Mouse (Mus musculus): ENCODE measurements around the gene Rora. TPM values are rescaled to one million over a fixed set of nuclear protein-coding genes. Genes with fewer than 3 reads are reported as not detected.

Rora gene
- polyA plus RNA-seq, 1 experiment from 2014 or later = 7.8 TPM

DNA sequence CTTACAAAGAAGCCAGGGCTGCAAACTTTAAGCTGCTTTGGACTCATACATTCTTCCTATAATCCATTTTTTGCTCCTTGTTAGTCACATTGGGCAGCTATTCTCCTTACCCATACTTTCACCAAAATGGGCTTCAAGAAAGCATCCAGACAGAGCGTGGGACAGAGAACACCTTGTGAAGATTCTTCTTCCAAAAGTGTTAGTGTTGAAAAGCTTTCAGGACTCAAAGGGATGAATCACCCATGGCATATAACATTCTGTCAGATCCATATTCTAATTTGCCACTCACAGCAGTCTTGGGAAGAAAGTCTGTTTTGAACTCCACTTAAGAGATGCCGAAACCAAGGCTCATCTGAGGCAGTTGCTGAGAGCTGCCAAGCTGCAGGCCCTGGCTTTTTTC lies 222.2 kb downstream of the Rora start:
- H3K27ac ChIP-seq = no peak overlapping the region
- ATAC-seq (ENCODE audit: low FRiP score) = no peak
- WGBS = 90% methylated on average over 2 of the region's 2 CpGs

DNA sequence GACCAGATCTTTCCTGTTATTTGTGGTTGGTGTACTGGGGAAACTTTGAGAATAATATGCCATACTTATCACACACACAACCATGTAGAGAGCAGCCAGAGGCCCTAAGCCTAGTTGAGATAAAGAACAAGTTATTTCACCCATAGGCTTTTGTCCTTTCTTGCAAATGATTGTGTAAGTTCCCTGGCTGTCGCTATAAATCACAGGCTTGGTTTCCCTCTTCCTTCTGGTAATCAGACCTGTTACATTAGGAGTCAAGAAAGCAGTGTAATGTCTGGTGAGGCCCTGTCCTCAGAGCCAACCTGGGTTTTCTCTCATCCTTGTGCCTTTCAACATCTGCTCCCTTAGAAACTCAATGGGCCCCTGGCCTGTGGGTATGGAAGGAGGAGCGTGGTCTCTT lies 222.7 kb downstream of the Rora start:
- WGBS = 91% methylated on average over 2 of the region's 2 CpGs
- Histone ChIP-seq H3K4me1 (peaks cover 11% of the 10 kb centered on the region), H3K4me3 (no peak overlapping the region), H3K27ac (no peak overlapping the region), H3K27me3 (no peaks in the 10 kb centered on the region), H3K9ac (no peak overlapping the region), H3K4me2 (replicated peaks) (no peak overlapping the region), H3K36me3 (no peaks in the 10 kb centered on the region), H3K9me3 (replicated peaks) (no peaks in the 10 kb centered on the region)
- no peak for ATAC-seq (ENCODE audit: low FRiP score)

More for the DNA sequence above, 222.2 kb downstream of the Rora start:
- H3K4me1 ChIP-seq = peaks cover 7% of the 10 kb centered on the region
- no peak overlapping the region for H3K4me2 ChIP-seq (replicated peaks)
- no peak overlapping the region for H3K9ac ChIP-seq
- no peak overlapping the region for H3K4me3 ChIP-seq
- H3K27me3 ChIP-seq = no peaks in the 10 kb centered on the region
- no peaks in the 10 kb centered on the region for H3K9me3 ChIP-seq (replicated peaks)
- no peaks in the 10 kb centered on the region for H3K36me3 ChIP-seq

DNA sequence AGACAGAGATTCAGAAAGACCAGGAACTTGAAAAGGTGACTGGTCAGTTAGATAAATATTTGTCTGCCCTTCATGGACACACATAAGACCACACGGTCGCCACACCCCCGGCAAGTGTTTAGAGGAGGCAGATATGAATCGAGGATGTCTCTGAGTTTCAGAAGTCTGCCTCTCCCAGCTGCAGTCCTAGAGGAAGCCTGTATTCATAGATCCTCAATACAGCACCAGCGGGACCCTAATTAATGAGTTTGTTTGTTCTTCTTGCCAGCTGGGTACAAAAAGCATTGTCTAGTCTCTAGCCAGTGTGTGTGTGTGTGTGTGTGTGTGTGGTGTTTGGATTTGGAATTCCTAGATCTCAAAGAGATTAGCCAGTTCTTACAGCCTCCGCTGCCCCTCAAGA lies 228.3 kb downstream of the Rora start:
- H3K27me3 ChIP-seq = no peaks in the 10 kb centered on the region
- H3K4me3 ChIP-seq = no peak overlapping the region
- H3K4me2 ChIP-seq (replicated peaks) = no peak overlapping the region
- no peak for ATAC-seq (ENCODE audit: low FRiP score)
- no peak overlapping the region for H3K27ac ChIP-seq
- no peak overlapping the region for H3K9ac ChIP-seq
- peaks cover 22% of the 10 kb centered on the region for H3K4me1 ChIP-seq
- H3K9me3 ChIP-seq (replicated peaks) = no peaks in the 10 kb centered on the region
- H3K36me3 ChIP-seq = no peaks in the 10 kb centered on the region
- WGBS = 29% methylated on average over 6 of the region's 6 CpGs

DNA sequence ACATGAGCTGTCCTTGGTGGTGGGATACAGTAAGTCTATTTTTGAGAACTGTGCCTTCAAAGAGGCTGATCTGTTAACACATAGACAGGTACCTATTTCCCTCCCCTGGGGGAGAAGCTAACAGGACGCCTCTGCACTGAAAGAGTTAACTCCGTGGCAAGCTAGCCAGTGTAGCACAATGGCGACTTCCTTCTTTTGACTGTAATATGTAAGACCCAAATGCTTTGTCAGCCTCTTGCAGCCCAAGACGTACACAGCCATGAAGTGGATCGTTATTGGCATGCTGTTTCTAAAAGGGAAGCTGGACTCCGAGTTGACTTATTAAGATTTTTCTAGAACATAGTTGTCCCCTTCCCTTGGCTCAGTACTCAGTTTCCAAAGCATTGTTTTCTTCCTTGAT lies 229.4 kb downstream of the Rora start:
- Histone ChIP-seq H3K27me3 (no peaks in the 10 kb centered on the region), H3K9me3 (replicated peaks) (no peaks in the 10 kb centered on the region), H3K4me1 (peaks cover 22% of the 10 kb centered on the region), H3K4me2 (replicated peaks) (no peak overlapping the region), H3K4me3 (no peak overlapping the region), H3K27ac (no peak overlapping the region), H3K9ac (no peak overlapping the region), H3K36me3 (no peaks in the 10 kb centered on the region)
- ATAC-seq (ENCODE audit: low FRiP score) = no peak
- 59% methylated on average over 6 of the region's 6 CpGs for WGBS

DNA sequence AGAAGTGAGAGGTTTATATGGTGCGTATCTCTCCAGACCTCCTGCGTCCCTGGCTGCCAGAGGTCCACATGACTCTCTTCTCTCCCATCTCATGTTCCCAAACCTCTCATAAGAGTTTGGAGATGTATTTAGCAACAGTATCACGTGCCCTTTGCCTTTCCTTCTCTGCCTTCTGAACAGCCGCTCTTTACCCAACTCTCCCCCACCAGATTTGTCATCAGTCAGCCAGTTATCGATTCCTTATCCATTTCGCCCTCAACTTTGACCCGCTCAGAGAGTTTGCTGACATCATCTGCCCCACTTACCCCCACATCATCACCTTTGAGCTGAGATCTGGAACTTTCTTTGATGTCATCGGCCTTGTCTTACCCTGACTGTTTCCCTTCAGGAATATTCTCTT lies 230.1 kb downstream of the Rora start:
- H3K4me3 ChIP-seq = no peak overlapping the region
- H3K4me1 ChIP-seq = peaks cover 27% of the 10 kb centered on the region
- H3K9me3 ChIP-seq (replicated peaks) = no peaks in the 10 kb centered on the region
- H3K27me3 ChIP-seq = no peaks in the 10 kb centered on the region
- no peaks in the 10 kb centered on the region for H3K36me3 ChIP-seq
- no peak for ATAC-seq (ENCODE audit: low FRiP score)
- H3K4me2 ChIP-seq (replicated peaks) = no peak overlapping the region
- no peak overlapping the region for H3K9ac ChIP-seq
- H3K27ac ChIP-seq = no peak overlapping the region
- WGBS = 86% methylated on average over 8 of the region's 8 CpGs

DNA sequence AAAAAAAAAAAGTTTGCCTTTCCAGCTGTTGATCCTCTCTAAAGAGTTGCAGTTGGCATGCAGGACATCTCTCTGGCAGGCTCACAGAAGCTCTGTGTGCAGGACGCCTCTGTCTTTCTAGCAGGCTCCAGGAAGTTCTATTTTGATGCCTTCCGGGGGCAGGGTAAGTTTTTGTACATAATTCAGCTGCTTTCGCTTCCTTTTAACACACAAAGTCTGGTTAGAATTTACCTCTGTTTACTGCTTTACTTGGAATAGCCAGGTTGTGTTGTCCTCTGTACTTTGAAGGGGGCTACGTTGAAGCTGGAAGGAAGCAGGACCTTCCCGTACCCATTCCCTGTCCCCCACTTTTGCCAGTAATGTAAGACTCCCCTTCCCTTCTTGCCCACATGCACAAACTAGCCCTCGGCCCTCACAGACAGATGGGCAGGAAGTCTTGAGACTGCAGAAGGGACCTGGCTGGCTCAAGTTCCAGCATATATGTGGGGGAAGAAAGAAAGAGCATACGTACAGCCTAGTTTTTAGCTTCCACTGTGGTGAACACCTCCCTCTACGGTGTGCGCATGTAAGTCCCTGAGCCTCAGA lies 231.0 kb downstream of the Rora start:
- Histone ChIP-seq H3K4me2 (replicated peaks) (no peak overlapping the region), H3K36me3 (no peaks in the 10 kb centered on the region), H3K27ac (no peak overlapping the region), H3K9ac (no peak overlapping the region), H3K4me3 (no peak overlapping the region), H3K9me3 (replicated peaks) (no peaks in the 10 kb centered on the region), H3K27me3 (no peaks in the 10 kb centered on the region), H3K4me1 (peaks cover 25% of the 10 kb centered on the region)
- no peak for ATAC-seq (ENCODE audit: low FRiP score)
- 83% methylated on average over 9 of the region's 9 CpGs for WGBS

DNA sequence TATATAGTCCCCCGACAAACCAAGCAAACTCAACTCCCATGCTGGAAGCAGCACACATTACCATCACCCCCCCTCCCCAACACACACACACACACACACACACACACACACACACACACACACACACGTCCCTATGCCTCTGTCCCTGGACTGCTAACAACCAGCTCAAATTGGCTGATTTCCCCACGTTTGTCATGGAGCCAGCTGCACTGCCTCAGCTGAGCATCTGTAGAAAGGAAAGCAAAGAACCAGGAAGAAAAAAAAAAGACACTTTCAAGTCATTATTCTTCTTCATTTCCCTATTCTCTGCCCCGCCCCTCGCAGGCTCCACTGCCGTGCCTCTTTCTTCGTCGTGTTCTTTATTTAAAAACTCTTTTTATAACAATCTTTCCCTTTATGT lies 235.1 kb downstream of the Rora start:
- Histone ChIP-seq H3K4me2 (replicated peaks) (no peak overlapping the region), H3K4me3 (no peak overlapping the region), H3K4me1 (peaks cover 6% of the 10 kb centered on the region), H3K9ac (no peak overlapping the region), H3K36me3 (no peaks in the 10 kb centered on the region), H3K27ac (no peak overlapping the region), H3K9me3 (replicated peaks) (no peaks in the 10 kb centered on the region), H3K27me3 (no peaks in the 10 kb centered on the region)
- ATAC-seq (ENCODE audit: low FRiP score) = no peak
- 47% methylated on average over 8 of the region's 8 CpGs for WGBS

DNA sequence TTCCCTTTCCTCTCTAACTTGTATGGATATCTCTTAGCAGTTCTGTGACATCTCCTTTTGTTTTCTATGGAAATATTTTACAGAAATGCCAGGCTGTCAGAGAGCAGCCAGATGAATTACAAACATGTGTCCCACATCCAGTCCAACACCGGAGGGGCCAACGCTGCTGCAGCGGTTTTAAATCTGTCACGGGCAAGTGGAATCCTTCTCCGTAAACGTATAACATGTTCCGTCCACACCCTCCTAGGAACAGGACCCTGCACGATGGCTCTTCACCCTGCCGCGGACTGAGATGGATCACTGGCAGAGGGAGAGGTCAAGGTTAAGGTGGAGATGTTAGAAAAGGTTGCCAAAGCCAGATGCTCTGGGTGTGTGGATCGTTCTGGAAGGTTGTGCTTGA lies 237.8 kb downstream of the Rora start:
- Histone ChIP-seq H3K9ac (no peak overlapping the region), H3K27ac (no peak overlapping the region), H3K4me1 (peaks cover 6% of the 10 kb centered on the region), H3K4me2 (replicated peaks) (no peak overlapping the region), H3K4me3 (no peak overlapping the region), H3K27me3 (no peaks in the 10 kb centered on the region), H3K36me3 (no peaks in the 10 kb centered on the region), H3K9me3 (replicated peaks) (no peaks in the 10 kb centered on the region)
- WGBS = 80% methylated on average over 11 of the region's 11 CpGs
- no peak for ATAC-seq (ENCODE audit: low FRiP score)

DNA sequence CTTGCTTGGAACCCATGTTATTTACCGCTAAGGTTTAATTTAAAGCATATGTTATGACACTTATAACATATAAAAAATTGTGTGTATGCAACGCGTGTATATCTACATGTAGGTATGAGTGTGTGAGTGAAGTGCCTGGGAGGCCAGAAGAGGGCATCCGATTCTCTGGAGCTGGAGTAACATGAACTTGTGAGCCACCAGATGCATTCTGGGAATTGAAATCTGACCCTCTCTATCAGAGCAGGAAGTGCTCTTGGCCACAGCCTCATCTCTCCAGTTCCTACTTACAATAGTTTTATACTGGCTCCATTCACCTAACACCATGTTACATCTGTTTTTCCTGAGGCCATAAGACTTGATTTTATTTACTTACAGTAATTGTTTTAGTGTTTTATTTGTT lies 238.8 kb downstream of the Rora start:
- Histone ChIP-seq H3K9ac (no peak overlapping the region), H3K27ac (no peak overlapping the region), H3K27me3 (no peaks in the 10 kb centered on the region), H3K9me3 (replicated peaks) (no peaks in the 10 kb centered on the region), H3K4me2 (replicated peaks) (no peak overlapping the region), H3K4me1 (peaks cover 6% of the 10 kb centered on the region), H3K4me3 (no peak overlapping the region), H3K36me3 (no peaks in the 10 kb centered on the region)
- no peak for ATAC-seq (ENCODE audit: low FRiP score)
- 93% methylated on average over 4 of the region's 4 CpGs for WGBS

DNA sequence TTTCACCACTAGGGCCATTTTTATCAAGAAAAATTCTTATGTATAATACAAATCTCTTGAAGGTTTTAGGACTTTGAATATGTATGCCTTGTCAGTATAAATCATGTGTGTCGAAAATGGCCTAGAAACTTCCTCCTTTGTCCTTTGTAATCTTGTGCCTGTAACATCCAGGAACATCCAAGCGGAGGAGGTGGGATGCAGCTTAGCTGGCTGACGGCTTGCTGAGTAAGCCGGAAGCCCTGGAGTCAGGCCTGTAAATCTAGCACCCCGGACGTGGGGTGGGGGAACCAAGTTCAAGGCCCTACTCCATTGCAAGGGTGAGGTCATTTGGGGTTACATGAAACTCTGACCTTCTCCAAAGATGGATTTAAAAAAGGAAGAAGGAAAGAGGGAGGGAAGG lies 239.3 kb downstream of the Rora start:
- Histone ChIP-seq H3K27me3 (no peaks in the 10 kb centered on the region), H3K27ac (no peak overlapping the region), H3K36me3 (no peaks in the 10 kb centered on the region), H3K4me1 (peaks cover 6% of the 10 kb centered on the region), H3K4me2 (replicated peaks) (no peak overlapping the region), H3K9me3 (replicated peaks) (no peaks in the 10 kb centered on the region), H3K9ac (no peak overlapping the region), H3K4me3 (no peak overlapping the region)
- WGBS = 87% methylated on average over 6 of the region's 6 CpGs
- ATAC-seq (ENCODE audit: low FRiP score) = no peak

DNA sequence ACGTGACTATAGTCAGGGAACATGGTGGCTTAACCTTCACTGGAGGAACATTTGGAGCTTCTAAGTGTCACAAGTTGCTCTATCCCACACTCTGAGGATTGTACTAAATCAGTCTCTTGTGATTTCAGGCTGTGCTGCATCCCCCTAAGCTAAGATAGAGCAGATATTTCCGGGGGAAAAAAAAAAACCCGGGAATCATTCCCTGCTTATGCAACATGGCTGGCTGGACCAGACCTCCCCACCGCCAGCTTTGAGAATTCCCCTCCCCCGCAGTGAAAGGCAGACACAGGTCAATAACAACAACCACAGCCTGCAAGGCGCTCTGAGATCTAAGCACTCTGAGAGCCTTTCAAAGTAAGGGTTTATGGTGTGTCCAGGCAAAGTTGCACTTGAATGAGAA lies 244.7 kb downstream of the Rora start:
- Histone ChIP-seq H3K4me2 (replicated peaks) (no peak overlapping the region), H3K27ac (no peak overlapping the region), H3K27me3 (no peaks in the 10 kb centered on the region), H3K9ac (no peak overlapping the region), H3K4me3 (no peak overlapping the region), H3K9me3 (replicated peaks) (no peaks in the 10 kb centered on the region), H3K4me1 (no peaks in the 10 kb centered on the region), H3K36me3 (no peaks in the 10 kb centered on the region)
- no peak for ATAC-seq (ENCODE audit: low FRiP score)
- WGBS = 78% methylated on average over 6 of the region's 6 CpGs

DNA sequence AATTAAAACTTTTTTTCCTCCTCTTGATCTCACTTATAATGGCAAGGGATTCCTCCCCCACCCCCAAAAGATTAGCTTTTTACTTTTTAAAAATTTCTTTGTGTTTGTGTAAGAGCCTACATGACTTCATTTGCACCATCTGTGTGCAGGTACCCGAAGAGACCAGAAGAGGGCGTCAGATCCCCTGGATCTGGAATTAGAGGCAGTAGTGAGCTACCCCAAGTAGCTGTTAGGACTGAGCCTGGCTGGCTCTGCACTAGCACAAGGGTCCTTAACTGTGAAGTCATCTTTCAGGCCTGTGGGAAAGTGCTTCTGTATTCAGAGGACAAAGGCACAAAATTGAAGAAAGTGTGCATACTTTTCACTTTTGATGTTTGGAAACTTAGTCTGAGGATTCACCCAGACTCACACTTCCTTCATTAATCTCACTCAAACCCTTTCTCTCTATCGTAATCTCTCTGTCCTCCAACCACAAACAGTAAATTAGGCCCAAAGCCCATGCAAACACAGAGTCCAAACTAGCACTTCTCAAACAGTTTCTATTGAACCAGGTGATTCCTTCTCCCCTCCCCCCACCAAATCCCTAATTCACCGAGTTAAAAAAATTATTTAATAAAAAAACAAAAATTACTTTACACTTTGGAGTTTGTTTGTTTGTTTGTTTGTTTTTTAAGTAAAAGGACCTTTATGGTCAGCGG lies 246.1 kb downstream of the Rora start:
- H3K4me1 ChIP-seq = no peaks in the 10 kb centered on the region
- no peak overlapping the region for H3K27ac ChIP-seq
- H3K9ac ChIP-seq = no peak overlapping the region
- no peaks in the 10 kb centered on the region for H3K9me3 ChIP-seq (replicated peaks)
- WGBS = 86% methylated on average over 5 of the region's 5 CpGs
- H3K27me3 ChIP-seq = no peaks in the 10 kb centered on the region
- no peak overlapping the region for H3K4me2 ChIP-seq (replicated peaks)
- no peak for ATAC-seq (ENCODE audit: low FRiP score)
- H3K4me3 ChIP-seq = no peak overlapping the region
- no peaks in the 10 kb centered on the region for H3K36me3 ChIP-seq

DNA sequence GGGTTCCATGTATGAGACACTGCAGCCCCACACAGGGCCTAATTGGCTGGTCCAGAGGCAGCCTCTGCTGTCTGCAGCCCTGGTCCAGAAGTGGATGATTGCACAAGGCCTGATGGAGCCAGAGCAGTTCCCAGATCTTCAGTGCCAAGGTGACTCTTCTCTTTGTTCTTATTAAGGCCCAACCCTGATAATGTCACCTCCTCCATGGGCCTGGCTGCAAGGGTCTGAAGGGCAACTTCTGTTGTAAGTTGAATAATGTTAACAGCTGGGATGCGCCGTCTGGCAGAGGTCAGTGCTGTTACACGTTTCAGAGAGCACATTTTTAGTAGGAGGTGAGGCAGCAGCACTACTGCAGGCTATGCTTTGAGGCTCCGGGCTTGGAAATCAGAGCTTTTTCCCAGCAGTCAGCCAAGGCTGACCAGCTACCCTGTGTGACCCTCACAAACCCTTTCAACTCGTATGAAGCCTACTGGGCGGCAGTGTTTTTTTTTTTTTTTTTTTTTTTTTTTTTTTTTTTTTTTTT lies 252.8 kb downstream of the Rora start:
- Histone ChIP-seq H3K27me3 (no peaks in the 10 kb centered on the region), H3K9me3 (replicated peaks) (no peaks in the 10 kb centered on the region), H3K27ac (no peak overlapping the region), H3K4me1 (0 out of 2 replicates have a peak, but pooled peaks cover 2% of the 10 kb centered on the region), H3K9ac (no peak overlapping the region), H3K36me3 (no peaks in the 10 kb centered on the region), H3K4me2 (replicated peaks) (no peak overlapping the region), H3K4me3 (no peak overlapping the region)
- WGBS = 64% methylated on average over 6 of the region's 6 CpGs
- no peak for ATAC-seq (ENCODE audit: low FRiP score)

All from hindbrain, embryonic 12.5 days (tissue).